Mouse (Mus musculus): ENCODE measurements around the gene Fxyd2. TPM values are rescaled to one million over a fixed set of nuclear protein-coding genes. Genes with fewer than 3 reads are reported as not detected.

The Fxyd2 gene
- total RNA-seq, 2 experiments from 2014 or later = 2.2 to 3.6 TPM

DNA sequence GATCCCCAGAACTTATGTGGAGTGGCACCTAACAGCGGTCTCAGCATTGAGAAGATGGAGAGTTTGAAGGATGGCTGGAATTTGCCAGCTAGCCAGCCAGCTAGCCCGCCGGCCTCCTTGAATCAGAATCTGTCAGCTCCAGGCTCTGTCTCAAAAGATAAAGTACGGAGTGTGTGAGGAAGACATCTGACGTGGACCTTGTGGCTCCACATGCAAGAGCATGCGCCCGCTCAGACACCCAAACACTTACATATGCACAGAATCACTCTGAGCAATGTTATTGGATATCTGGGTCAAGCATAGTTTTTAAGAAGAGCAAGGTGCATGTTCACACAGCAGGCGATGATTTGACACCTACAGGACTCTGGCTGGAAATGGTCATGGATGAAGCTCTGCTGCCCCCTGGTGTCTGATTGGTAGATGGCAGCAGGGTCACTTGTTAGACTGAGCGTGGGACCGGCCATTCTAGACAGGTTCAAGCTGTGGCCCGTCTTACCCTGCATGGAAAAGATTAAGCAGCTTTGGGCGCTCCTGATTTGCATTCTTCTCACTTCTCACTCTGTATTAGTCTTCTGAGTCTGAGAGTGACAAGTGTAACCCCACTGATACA is 11.0 kb upstream of the Fxyd2 start:
- intact Hi-C loops (cut with DNase I) = loop anchor here (1.0 kb wide), 3 partner anchors 43 to 167 kb away; no protein-coding TSS in a partner anchor
- DNase-seq = peak; percentile 89 to 92

- no peak for DNase-seq
- intact Hi-C loops (cut with DNase I) = no loop called here
These were observed 9.9 kb upstream of the Fxyd2 start for GRCm38 (mm10) chr9:45389596-45389995.

- DNase-seq = no peak
- intact Hi-C loops (cut with DNase I) = no loop called here
These were observed 8.2 kb upstream of the Fxyd2 start for GRCm38 (mm10) chr9:45391299-45391698.

- intact Hi-C loops (cut with DNase I) = no loop called here
- no peak for DNase-seq
These were observed 4.3 kb upstream of the Fxyd2 start for GRCm38 (mm10) chr9:45395218-45395617.

- DNase-seq = no peak
- intact Hi-C loops (cut with DNase I) = no loop called here
These were observed 3.7 kb upstream of the Fxyd2 start for GRCm38 (mm10) chr9:45395796-45396195.

DNA sequence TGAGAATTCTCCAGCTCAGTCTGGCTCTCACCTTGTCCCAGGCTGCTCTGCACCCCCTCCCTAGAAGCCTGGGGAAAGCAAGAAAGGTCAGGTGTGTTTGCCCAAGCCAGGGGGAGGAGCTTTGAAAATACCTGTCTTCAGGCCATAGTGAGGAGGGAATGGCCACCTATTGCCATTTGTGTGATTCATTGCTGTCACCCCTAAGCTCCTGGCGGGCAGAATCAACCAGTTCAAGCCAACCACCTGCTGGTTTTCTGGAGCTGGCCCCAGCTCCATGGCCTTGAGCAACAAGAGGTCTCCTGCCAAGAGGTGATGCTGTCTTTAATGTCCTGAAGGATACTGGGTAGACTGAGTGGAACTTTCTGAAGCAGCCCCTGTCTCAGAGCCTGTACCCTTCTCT is 1.1 kb upstream of the Fxyd2 start:
- no peak for DNase-seq

GRCm38 (mm10) chr9:45401851-45402250 is 2.4 kb downstream of the Fxyd2 start:
- intact Hi-C loops (cut with DNase I) = no loop called here
- no peak for DNase-seq

More for the DNA sequence above, 1.1 kb upstream of the Fxyd2 start:
- intact Hi-C loops (cut with DNase I) = no loop called here

GRCm38 (mm10) chr9:45402957-45403356 is 3.5 kb downstream of the Fxyd2 start:
- intact Hi-C loops (cut with DNase I) = no loop called here

GRCm38 (mm10) chr9:45405694-45406093 is 6.2 kb downstream of the Fxyd2 start:
- peak in 1 of 2 experiments; percentile 26 for DNase-seq
- intact Hi-C loops (cut with DNase I) = no loop called here

More at GRCm38 (mm10) chr9:45402957-45403356, 3.5 kb downstream of the Fxyd2 start:
- DNase-seq = no peak

DNA sequence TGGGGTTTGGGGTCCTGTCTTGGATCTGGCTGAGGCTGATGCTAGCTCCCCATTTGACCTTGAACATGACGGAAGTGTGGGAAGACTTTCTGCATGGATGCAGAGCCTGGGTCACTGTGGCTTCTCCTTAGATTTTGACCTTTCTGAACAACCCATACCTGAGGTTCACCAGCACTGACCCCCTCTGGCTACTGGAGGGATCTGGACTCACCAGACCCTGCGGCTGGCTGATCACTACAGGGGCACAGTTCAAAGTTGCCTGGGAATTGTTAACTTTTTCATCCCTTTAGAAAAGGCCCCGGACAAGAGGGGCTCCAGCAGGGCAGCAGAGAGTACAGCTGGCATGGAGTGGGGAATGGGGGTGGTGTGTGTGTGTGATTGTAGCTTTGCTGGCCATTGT is 7.3 kb downstream of the Fxyd2 start:
- intact Hi-C loops (cut with DNase I) = no loop called here
- DNase-seq = no peak

DNA sequence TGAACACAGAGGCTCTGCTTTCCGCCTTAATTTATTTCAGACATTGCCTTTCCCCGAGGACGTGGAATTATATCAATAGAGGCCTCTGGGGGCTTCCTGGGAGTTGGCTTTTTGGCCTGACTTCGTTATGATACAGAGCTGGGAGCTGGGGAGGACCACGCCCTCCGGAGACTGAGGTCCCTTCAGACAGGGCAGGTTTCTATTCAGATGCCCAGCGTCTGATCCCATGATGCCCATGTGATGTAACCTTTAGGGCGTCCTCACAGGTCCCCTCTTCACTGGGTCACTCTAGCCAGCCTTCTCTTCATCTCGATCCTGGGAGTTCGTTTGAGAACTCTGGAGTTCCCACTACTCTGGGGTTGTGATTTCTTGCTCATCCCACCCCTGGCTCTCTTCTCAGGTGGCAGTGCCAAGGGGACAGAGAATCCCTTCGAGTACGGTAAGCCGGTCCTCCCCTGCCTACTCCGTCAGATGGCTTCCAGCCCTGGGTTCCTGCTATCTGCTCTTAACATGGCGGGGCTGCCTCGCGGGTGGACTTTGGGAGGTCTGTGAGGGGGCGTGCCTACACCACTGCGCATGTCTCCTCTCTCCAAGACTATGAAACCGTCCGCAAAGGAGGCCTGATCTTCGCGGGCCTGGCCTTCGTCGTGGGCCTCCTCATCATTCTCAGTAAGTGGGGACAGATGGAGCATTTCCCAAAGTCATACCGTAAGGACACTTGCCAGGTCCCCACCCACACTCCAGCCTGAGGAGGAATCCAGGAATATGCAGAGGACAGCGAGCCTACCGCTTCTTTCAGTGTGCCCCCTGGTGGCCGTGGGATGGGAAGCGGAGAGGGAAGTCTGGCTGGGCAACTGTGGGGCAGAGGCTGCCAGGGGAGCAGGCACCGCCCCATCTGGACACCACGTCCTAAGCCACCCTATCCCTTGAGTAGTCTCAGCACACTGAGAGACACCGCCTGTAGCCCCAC is 8.5 kb downstream of the Fxyd2 start:
- intact Hi-C loops (cut with DNase I) = loop anchor here (2.0 kb wide), 1 partner anchor 107 kb away; no protein-coding TSS in a partner anchor

GRCm38 (mm10) chr9:45410193-45410592 is 10.7 kb downstream of the Fxyd2 start:
- intact Hi-C loops (cut with DNase I) = loop anchor here (10.0 kb wide), 1 partner anchor 465 kb away; no protein-coding TSS in a partner anchor
- DNase-seq = no peak

More for the DNA sequence above, 8.5 kb downstream of the Fxyd2 start:
- DNase-seq = peak; percentile 75 to 79

- intact Hi-C loops (cut with DNase I) = loop anchor here (10.0 kb wide), 1 partner anchor 464 kb away; no protein-coding TSS in a partner anchor
- no peak for DNase-seq
These were observed 11.1 kb downstream of the Fxyd2 start for GRCm38 (mm10) chr9:45410614-45411013.

- intact Hi-C loops (cut with DNase I) = loop anchor here (10.0 kb wide), 1 partner anchor 464 kb away; no protein-coding TSS in a partner anchor
- no peak for DNase-seq
These were observed 11.6 kb downstream of the Fxyd2 start for GRCm38 (mm10) chr9:45411111-45411510.

- intact Hi-C loops (cut with DNase I) = loop anchor here (10.0 kb wide), 1 partner anchor 463 kb away; no protein-coding TSS in a partner anchor
These were observed 12.3 kb downstream of the Fxyd2 start for GRCm38 (mm10) chr9:45411803-45412202.

DNA sequence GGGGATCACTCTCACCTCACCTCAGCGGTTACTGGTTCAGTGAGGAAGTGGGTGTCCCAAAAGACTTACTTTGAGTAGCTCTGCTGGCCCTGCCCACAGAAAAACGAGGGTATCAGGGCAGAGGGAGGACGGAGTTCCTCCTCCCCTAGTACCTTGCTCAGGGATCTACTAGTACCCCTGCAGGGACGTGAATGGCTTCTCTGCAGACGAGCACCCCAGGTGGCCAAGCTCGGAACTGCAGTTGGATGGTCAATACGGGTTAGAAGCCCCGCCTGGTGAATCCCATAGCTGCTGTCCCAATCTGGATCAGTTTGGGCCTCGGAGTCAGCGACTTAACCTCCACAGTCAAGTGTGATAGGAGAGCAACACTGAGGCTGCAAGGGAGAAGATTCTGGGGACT is 12.8 kb downstream of the Fxyd2 start:
- peak; percentile 84 to 92 for DNase-seq
- intact Hi-C loops (cut with DNase I) = loop anchor here (10.0 kb wide), 1 partner anchor 463 kb away; no protein-coding TSS in a partner anchor

More at GRCm38 (mm10) chr9:45411803-45412202, 12.3 kb downstream of the Fxyd2 start:
- DNase-seq = peak in 1 of 2 experiments; percentile 21

GRCm38 (mm10) chr9:45412700-45413477 is 13.4 kb downstream of the Fxyd2 start:
- intact Hi-C loops (cut with DNase I) = loop anchor here (10.0 kb wide), 1 partner anchor 462 kb away; no protein-coding TSS in a partner anchor

GRCm38 (mm10) chr9:45413478-45414140 is 14.1 kb downstream of the Fxyd2 start:
- intact Hi-C loops (cut with DNase I) = loop anchor here (10.0 kb wide), 1 partner anchor 461 kb away; no protein-coding TSS in a partner anchor
- DNase-seq = no peak

More at GRCm38 (mm10) chr9:45412700-45413477, 13.4 kb downstream of the Fxyd2 start:
- DNase-seq = no peak

DNA sequence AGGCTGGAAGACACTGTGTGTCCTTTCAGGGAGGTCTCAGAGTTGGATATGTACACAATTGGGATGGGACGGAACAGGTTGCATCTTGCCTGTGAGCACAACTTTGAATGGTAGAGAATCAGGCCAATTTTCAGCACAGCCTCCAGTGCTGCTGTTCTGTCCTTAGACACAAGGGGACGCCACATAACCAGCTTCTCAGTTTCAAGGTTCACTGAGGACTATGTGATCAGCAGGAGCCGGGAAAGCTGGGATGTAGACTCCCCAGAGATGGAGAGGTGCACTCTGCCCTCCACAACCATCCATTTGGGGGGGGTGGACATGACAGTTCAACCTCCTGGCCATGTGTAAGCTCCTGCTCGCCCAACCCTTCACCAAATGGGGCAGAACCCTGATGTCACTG is 16.4 kb downstream of the Fxyd2 start:
- intact Hi-C loops (cut with DNase I) = loop anchor here (2.0 to 10.0 kb wide), 3 partner anchors 195 to 459 kb away; no protein-coding TSS in a partner anchor
- DNase-seq = peak; percentile 34 to 63
